11 mouse cellular contexts compared by ENCODE assay signal in genomic region chr3:136833003-136833745, GRCm38 (mm10).
DNase-seq lines count a peak whose midpoint lies in the region; ATAC-seq lines count a peak whose summit lies in the region.
"Had no signal": no experiment of that assay in that cellular context is flagged by ENCODE, and none has a peak within 500 bp of the region (broad histone marks: within the 10 kb centered on the region; RNA-seq: fewer than 3 reads in every experiment).

No protein-coding gene starts in this region.

- peak overlapping the region; percentile 32 for H3K4me2 ChIP-seq in forebrain, embryonic 12.5 days
- H3K4me2 ChIP-seq: embryonic facial prominence, embryonic 15.5 days had no signal

- no peaks in the 10 kb centered on the region for H3K36me3 ChIP-seq in heart, embryonic 10.5 days
- no peaks in the 10 kb centered on the region for H3K36me3 ChIP-seq in forebrain, embryonic 12.5 days (replicated peaks)
- H3K36me3 ChIP-seq in midbrain, embryonic 10.5 days = no peaks in the 10 kb centered on the region
- H3K36me3 ChIP-seq: embryonic facial prominence, embryonic 15.5 days had no signal

- peaks cover 44% of the 10 kb centered on the region for H3K4me1 ChIP-seq in heart, embryonic 10.5 days
- peaks cover 48% of the 10 kb centered on the region for H3K4me1 ChIP-seq in forebrain, embryonic 12.5 days
- peaks cover 65% of the 10 kb centered on the region for H3K4me1 ChIP-seq in midbrain, embryonic 10.5 days

- no peak overlapping the region for H3K27ac ChIP-seq in heart, embryonic 10.5 days
- 0 out of 2 replicates have a peak overlapping the region, but pooled peaks have one; percentile 47 for H3K27ac ChIP-seq in forebrain, embryonic 12.5 days
- peak overlapping the region; percentile 79 for H3K27ac ChIP-seq in midbrain, embryonic 10.5 days (replicated peaks)
- H3K27ac ChIP-seq: embryonic facial prominence, embryonic 15.5 days had no signal

- 52% methylated on average over 11 of the region's 11 CpGs for whole genome bisulfite sequencing in heart, embryonic 10.5 days
- 25% methylated on average over 11 of the region's 11 CpGs for whole genome bisulfite sequencing in forebrain, embryonic 12.5 days
- 46% methylated on average over 11 of the region's 11 CpGs for WGBS in midbrain, embryonic 10.5 days

- H3K4me3 ChIP-seq in heart, embryonic 10.5 days = 0 out of 2 replicates have a peak overlapping the region, but pooled peaks have one; percentile 27
- H3K4me3 ChIP-seq in forebrain, embryonic 12.5 days (replicated peaks) = no peak overlapping the region
- H3K4me3 ChIP-seq in midbrain, embryonic 10.5 days = peak overlapping the region; percentile 21
- H3K4me3 ChIP-seq: embryonic facial prominence, embryonic 15.5 days had no signal

- H3K9ac ChIP-seq in forebrain, embryonic 12.5 days = no peak overlapping the region
- H3K9ac ChIP-seq: embryonic facial prominence, embryonic 15.5 days had no signal

- no peak for DNase-seq in heart, embryonic 10.5 days (ENCODE audit: low spot score)
- no peak for DNase-seq in heart, adult 9 months (ENCODE audit: low spot score in 2 of 2)
- DNase-seq in Muller cell, postnatal 12 days (ENCODE audit: inconsistent ontology term) = peak; percentile 90
- DNase-seq in midbrain, embryonic 10.5 days (ENCODE audit: low spot score) = no peak
- no peak for DNase-seq in gastrocnemius, postnatal 4 days (ENCODE audit: low spot score in 2 of 2)
- DNase-seq in spleen, postnatal 36 days (ENCODE audit: low spot score in 2 of 2) = no peak
- DNase-seq: right cerebral cortex, adult 18-20 months; thymus, postnatal 36 days had no signal

- no peaks in the 10 kb centered on the region for H3K27me3 ChIP-seq in heart, embryonic 10.5 days (ENCODE audit: insufficient read depth, poor library complexity, severe bottlenecking)
- no peaks in the 10 kb centered on the region; the same call in 1 of the 2 replicates for H3K27me3 ChIP-seq in forebrain, embryonic 12.5 days
- no peaks in the 10 kb centered on the region for H3K27me3 ChIP-seq in midbrain, embryonic 10.5 days (ENCODE audit: low read depth, poor library complexity, severe bottlenecking)
- H3K27me3 ChIP-seq: embryonic facial prominence, embryonic 15.5 days had no signal

- H3K9me3 ChIP-seq in heart, embryonic 10.5 days = no peaks in the 10 kb centered on the region
- no peaks in the 10 kb centered on the region for H3K9me3 ChIP-seq in forebrain, embryonic 12.5 days
- no peaks in the 10 kb centered on the region for H3K9me3 ChIP-seq in midbrain, embryonic 10.5 days (replicated peaks)
- H3K9me3 ChIP-seq: embryonic facial prominence, embryonic 15.5 days had no signal

- no peak for ATAC-seq in forebrain, embryonic 12.5 days (ENCODE audit: low FRiP score)
- no peak for ATAC-seq in erythroid progenitor cell, adult 5-6 weeks (replicated peaks; ENCODE audit: low FRiP score, poor library complexity, severe bottlenecking)
